Mouse (Mus musculus) limb, embryonic 11.5 days (tissue): Measurements from ENCODE around the gene Bod1l. TPM values are rescaled to one million over a fixed set of nuclear protein-coding genes. Genes with fewer than 3 reads are reported as not detected.
A peak's percentile ranks its signal among the peaks of the same experiment; 100 is the strongest.

Source experiments
- ATAC-seq: fragments of 200-750 bp; cut with Nextera tagmentation; 2 replicates; pipeline ENCODE4 v1.8.0; 2017; ENCODE audit warnings: low read depth; ENCODE audit not compliant: insufficient number of reproducible peaks, low FRiP score, low TSS enrichment
- DNase-seq: peaks from one replicate; pipeline ENCODE4 v3.0.0-alpha.2; 2015; ENCODE audit warnings: low spot score
- H3K27ac ChIP-seq: fragments of 300-500 bp; sonication (generic); replicated peaks from 2 replicates; pipeline ENCODE4 v1.5.1; 2014; ENCODE audit warnings: low read depth, mild to moderate bottlenecking, low read length
- H3K27me3 ChIP-seq: fragments of 300-500 bp; sonication (generic); 2 replicates; pipeline ENCODE4 v1.6.1; 2014; ENCODE audit warnings: mild to moderate bottlenecking, low read length, mixed read lengths; ENCODE audit not compliant: control insufficient read depth, insufficient read depth
- H3K36me3 ChIP-seq: fragments of 300-500 bp; sonication (generic); 2 replicates; pipeline ENCODE4 v1.6.1; 2014; ENCODE audit warnings: mild to moderate bottlenecking, low read length, moderate library complexity, mixed read lengths; ENCODE audit not compliant: control insufficient read depth, insufficient read depth
- H3K4me1 ChIP-seq: fragments of 300-500 bp; sonication (generic); 2 replicates; pipeline ENCODE4 v1.6.1; 2014; ENCODE audit warnings: low read length, mixed read lengths; ENCODE audit not compliant: control insufficient read depth, insufficient read depth
- H3K4me2 ChIP-seq: fragments of 300-500 bp; sonication (generic); 2 replicates; pipeline ENCODE4 v1.6.1; 2014; ENCODE audit warnings: low read depth, mild to moderate bottlenecking, moderate library complexity; ENCODE audit not compliant: severe bottlenecking
- H3K4me3 ChIP-seq: fragments of 300-500 bp; sonication (generic); 2 replicates; pipeline ENCODE4 v1.5.1; 2014; ENCODE audit warnings: low read depth, low read length
- H3K9ac ChIP-seq: fragments of 300-500 bp; sonication (generic); 2 replicates; pipeline ENCODE4 v1.6.1; 2014; ENCODE audit warnings: mild to moderate bottlenecking, low read length
- H3K9me3 ChIP-seq: fragments of 300-500 bp; sonication (generic); 2 replicates; pipeline ENCODE4 v1.6.1; 2016; ENCODE audit warnings: low read length; ENCODE audit not compliant: control insufficient read depth
- WGBS: fragments of 180-500 bp; shearing (Covaris S2); extraction: QIAGEN DNeasy Blood & Tissue Kit; methylation state at CpG from one replicate; pipeline ENCODE4 v1.1.7; 2014; 5-methylcytosine and 5-hydroxymethylcytosine counted together
- polyA plus RNA-seq: library from polyadenylated mRNA; unstranded; fragments of >200 nt; fragmentation: Nextera tagmentation; extraction: Ambion mirVana; gene quantifications from 2 replicates; pipeline ENCODE4 v1.2.1, GENCODE M21; 2014

The Bod1l gene
- 24.2 and 26.4 TPM in 2 replicates for polyA plus RNA-seq

- Histone ChIP-seq H3K27ac (peak within 1 kb of the TSS; percentile 33; the same call in 1 of the 2 replicates), H3K4me1 (peaks cover 7% of the 10 kb centered on the region; the same call in 1 of the 2 replicates), H3K27me3 (no peaks in the 10 kb centered on the region), H3K36me3 (no peaks in the 10 kb centered on the region), H3K9me3 (no peaks in the 10 kb centered on the region), H3K9ac (peak within 1 kb of the TSS; percentile 94), H3K4me3 (peak within 1 kb of the TSS; percentile 95), H3K4me2 (peak within 1 kb of the TSS; percentile 69)
- WGBS = 0% methylated on average over 33 of the region's 38 CpGs
- peak; percentile 91 for ATAC-seq
- peak; percentile 96 for DNase-seq
Measured at GRCm38 (mm10) chr5:41844147-41844529, at the start of gene Bod1l. Gene Bod1l, minus strand, starts transcription at chr5:41844315.

GRCm38 (mm10) chr5:41893351-41893750 lies 49.2 kb upstream of the Bod1l start:
- ATAC-seq (no peak), DNase-seq (no peak)
- Histone ChIP-seq H3K9me3 (no peaks in the 10 kb centered on the region), H3K4me2 (no peak overlapping the region), H3K36me3 (no peaks in the 10 kb centered on the region), H3K27ac (no peak overlapping the region), H3K4me3 (no peak overlapping the region), H3K9ac (no peak overlapping the region), H3K27me3 (no peaks in the 10 kb centered on the region), H3K4me1 (no peaks in the 10 kb centered on the region)
- 84% methylated on average over 6 of the region's 6 CpGs for WGBS

GRCm38 (mm10) chr5:41890871-41891270 lies 46.8 kb upstream of the Bod1l start:
- no peak overlapping the region for H3K9ac ChIP-seq
- H3K27me3 ChIP-seq = no peaks in the 10 kb centered on the region
- no peak for DNase-seq

GRCm38 (mm10) chr5:41889245-41889849 lies 45.2 kb upstream of the Bod1l start:
- H3K4me3 ChIP-seq = no peak overlapping the region
- H3K27ac ChIP-seq = no peak overlapping the region
- no peaks in the 10 kb centered on the region for H3K36me3 ChIP-seq
- DNase-seq (no peak), ATAC-seq (no peak)
- no peaks in the 10 kb centered on the region for H3K27me3 ChIP-seq
- H3K9ac ChIP-seq = no peak overlapping the region
- no peak overlapping the region for H3K4me2 ChIP-seq
- H3K9me3 ChIP-seq = no peaks in the 10 kb centered on the region
- no peaks in the 10 kb centered on the region for H3K4me1 ChIP-seq
- 81% methylated on average over 8 of the region's 8 CpGs for WGBS

More at GRCm38 (mm10) chr5:41890871-41891270, 46.8 kb upstream of the Bod1l start:
- no peaks in the 10 kb centered on the region for H3K9me3 ChIP-seq
- no peaks in the 10 kb centered on the region for H3K4me1 ChIP-seq
- H3K36me3 ChIP-seq = no peaks in the 10 kb centered on the region
- no peak overlapping the region for H3K4me2 ChIP-seq
- no peak overlapping the region for H3K4me3 ChIP-seq
- ATAC-seq = no peak
- 79% methylated on average over 5 of the region's 5 CpGs for WGBS
- no peak overlapping the region for H3K27ac ChIP-seq

- H3K4me3 ChIP-seq = no peak overlapping the region
- no peaks in the 10 kb centered on the region for H3K9me3 ChIP-seq
- no peak overlapping the region for H3K4me2 ChIP-seq
- no peak for ATAC-seq
- H3K36me3 ChIP-seq = no peaks in the 10 kb centered on the region
- no peak overlapping the region for H3K9ac ChIP-seq
- no peak overlapping the region for H3K27ac ChIP-seq
- 73% methylated on average over 3 of the region's 3 CpGs for WGBS
- no peaks in the 10 kb centered on the region for H3K4me1 ChIP-seq
- H3K27me3 ChIP-seq = no peaks in the 10 kb centered on the region
- DNase-seq = no peak
Measured at GRCm38 (mm10) chr5:41888834-41889233, 44.7 kb upstream of the Bod1l start.

- H3K4me3 ChIP-seq = no peak overlapping the region
- no peaks in the 10 kb centered on the region for H3K27me3 ChIP-seq
- DNase-seq (peak; percentile 84), ATAC-seq (no peak)
- no peaks in the 10 kb centered on the region for H3K4me1 ChIP-seq
- H3K27ac ChIP-seq = no peak overlapping the region
- no peak overlapping the region for H3K4me2 ChIP-seq
- no peak overlapping the region for H3K9ac ChIP-seq
- no peaks in the 10 kb centered on the region for H3K36me3 ChIP-seq
- no peaks in the 10 kb centered on the region for H3K9me3 ChIP-seq
- 17% methylated on average over 4 of the region's 4 CpGs for WGBS
Measured at GRCm38 (mm10) chr5:41887738-41888137, 43.6 kb upstream of the Bod1l start.

GRCm38 (mm10) chr5:41884563-41884962 lies 40.4 kb upstream of the Bod1l start:
- ATAC-seq (no peak), DNase-seq (peak; percentile 79)
- H3K27ac ChIP-seq = no peak overlapping the region
- H3K4me2 ChIP-seq = no peak overlapping the region
- H3K9me3 ChIP-seq = no peaks in the 10 kb centered on the region
- H3K36me3 ChIP-seq = no peaks in the 10 kb centered on the region
- WGBS = 17% methylated on average over 12 of the region's 12 CpGs
- no peak overlapping the region for H3K9ac ChIP-seq
- no peaks in the 10 kb centered on the region for H3K27me3 ChIP-seq
- H3K4me3 ChIP-seq = no peak overlapping the region
- H3K4me1 ChIP-seq = no peaks in the 10 kb centered on the region

- ATAC-seq (no peak), DNase-seq (no peak)
- Histone ChIP-seq H3K27me3 (no peaks in the 10 kb centered on the region), H3K36me3 (no peaks in the 10 kb centered on the region), H3K4me1 (no peaks in the 10 kb centered on the region), H3K9me3 (no peaks in the 10 kb centered on the region), H3K4me3 (no peak overlapping the region), H3K9ac (no peak overlapping the region), H3K4me2 (no peak overlapping the region), H3K27ac (no peak overlapping the region)
- WGBS = 87% methylated on average over 2 of the region's 2 CpGs
Measured at GRCm38 (mm10) chr5:41871164-41871563, 27.0 kb upstream of the Bod1l start.

DNA sequence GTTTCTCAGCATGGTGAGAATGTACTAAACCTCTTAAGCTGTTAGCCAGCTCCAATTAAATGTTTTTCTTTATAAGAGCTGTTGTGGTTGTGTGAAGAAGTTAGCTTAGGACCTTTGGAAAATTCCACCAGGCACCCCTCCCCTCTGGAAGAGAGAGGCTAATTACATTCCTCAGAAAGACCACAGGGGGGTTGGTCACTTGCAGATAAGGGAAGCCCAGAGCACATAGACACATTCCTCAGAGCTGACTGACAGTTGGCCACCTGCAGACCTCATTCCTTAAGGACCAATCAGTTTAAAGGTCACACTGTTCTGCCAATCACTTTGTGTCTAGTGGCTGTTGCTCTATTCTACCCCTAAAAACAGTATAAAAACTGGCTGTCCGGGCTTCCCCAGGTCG lies 11.7 kb upstream of the Bod1l start:
- no peaks in the 10 kb centered on the region for H3K9me3 ChIP-seq
- no peaks in the 10 kb centered on the region for H3K27me3 ChIP-seq
- H3K36me3 ChIP-seq = no peaks in the 10 kb centered on the region
- H3K9ac ChIP-seq = no peak overlapping the region
- ATAC-seq (no peak), DNase-seq (no peak)
- no peaks in the 10 kb centered on the region for H3K4me1 ChIP-seq
- no peak overlapping the region for H3K4me3 ChIP-seq
- no peak overlapping the region for H3K4me2 ChIP-seq
- 85% methylated on average over 2 of the region's 2 CpGs for WGBS
- H3K27ac ChIP-seq = no peak overlapping the region
